In genomic region chr8:86385236-86385635, GRCm38 (mm10) we compare ENCODE assay signal across 15 mouse cellular contexts.
DNase-seq lines count a peak whose midpoint lies in the region; ATAC-seq lines count a peak whose summit lies in the region.
"Had no signal": no experiment of that assay in that cellular context is flagged by ENCODE, and none has a peak within 500 bp of the region (broad histone marks: within the 10 kb centered on the region; RNA-seq: fewer than 3 reads in every experiment).

No protein-coding gene starts in this region.

- DNase-seq in forebrain, embryonic 10.5 days (ENCODE audit: extremely low spot score, low spot score): no peak
- DNase-seq in right cerebral cortex, postnatal 4 days: peak; percentile 28
- no peak for DNase-seq in right cerebral cortex, adult 18-20 months
- no peak for DNase-seq in gastrocnemius, adult 8-10 months (ENCODE audit: low spot score in 2 of 2)
- no peak for DNase-seq in urinary bladder, adult 2 months (ENCODE audit: low spot score)
- DNase-seq: adrenal gland, adult 8-10 months; kidney, postnatal 25 days; layer of hippocampus, postnatal 36 days; thymus, postnatal 25 days had no signal

- H3K4me3 ChIP-seq in forebrain, embryonic 12.5 days (replicated peaks): no peak overlapping the region
- H3K4me3 ChIP-seq in forebrain, embryonic 10.5 days: no peak overlapping the region
- H3K4me3 ChIP-seq in midbrain, embryonic 12.5 days: no peak overlapping the region
- H3K4me3 ChIP-seq: limb, embryonic 13.5 days; stomach, embryonic 15.5 days had no signal

- ATAC-seq in forebrain, embryonic 12.5 days (ENCODE audit: low FRiP score): peak; percentile 51; the same call in 1 of the 2 replicates
- ATAC-seq in midbrain, embryonic 12.5 days (ENCODE audit: low FRiP score, low read depth): peak; percentile 64
- no peak for ATAC-seq in granulocyte monocyte progenitor cell, adult 5-6 weeks (replicated peaks; ENCODE audit: poor library complexity, severe bottlenecking)
- ATAC-seq: intestine, embryonic 16.5 days had no signal

- no peak overlapping the region for H3K4me2 ChIP-seq in forebrain, embryonic 12.5 days
- H3K4me2 ChIP-seq in midbrain, embryonic 12.5 days (replicated peaks): no peak overlapping the region
- H3K4me2 ChIP-seq: limb, embryonic 13.5 days; stomach, embryonic 15.5 days had no signal

- H3K4me1 ChIP-seq in forebrain, embryonic 12.5 days: peaks cover 31% of the 10 kb centered on the region
- H3K4me1 ChIP-seq in forebrain, embryonic 10.5 days: peaks cover 27% of the 10 kb centered on the region
- peaks cover 33% of the 10 kb centered on the region for H3K4me1 ChIP-seq in midbrain, embryonic 12.5 days
- H3K4me1 ChIP-seq: stomach, embryonic 15.5 days had no signal

- no peak overlapping the region for H3K9ac ChIP-seq in forebrain, embryonic 12.5 days
- no peak overlapping the region for H3K9ac ChIP-seq in midbrain, embryonic 12.5 days (replicated peaks)
- H3K9ac ChIP-seq: limb, embryonic 13.5 days; stomach, embryonic 15.5 days had no signal

- no peaks in the 10 kb centered on the region for H3K9me3 ChIP-seq in forebrain, embryonic 12.5 days
- H3K9me3 ChIP-seq in forebrain, embryonic 10.5 days: no peaks in the 10 kb centered on the region
- no peaks in the 10 kb centered on the region for H3K9me3 ChIP-seq in midbrain, embryonic 12.5 days
- H3K9me3 ChIP-seq: limb, embryonic 13.5 days; stomach, embryonic 15.5 days had no signal

- H3K36me3 ChIP-seq in forebrain, embryonic 12.5 days (replicated peaks): no peaks in the 10 kb centered on the region
- no peaks in the 10 kb centered on the region for H3K36me3 ChIP-seq in forebrain, embryonic 10.5 days (replicated peaks)
- H3K36me3 ChIP-seq in midbrain, embryonic 12.5 days: no peaks in the 10 kb centered on the region
- H3K36me3 ChIP-seq: limb, embryonic 13.5 days; stomach, embryonic 15.5 days had no signal

- peaks cover 30% of the 10 kb centered on the region for H3K27me3 ChIP-seq in forebrain, embryonic 12.5 days
- peaks cover 17% of the 10 kb centered on the region for H3K27me3 ChIP-seq in forebrain, embryonic 10.5 days (ENCODE audit: poor library complexity, severe bottlenecking)
- peaks cover 33% of the 10 kb centered on the region for H3K27me3 ChIP-seq in midbrain, embryonic 12.5 days
- H3K27me3 ChIP-seq: limb, embryonic 13.5 days; stomach, embryonic 15.5 days had no signal

- 27% methylated on average over 7 of the region's 7 CpGs for WGBS in forebrain, embryonic 12.5 days
- 74% methylated on average over 7 of the region's 7 CpGs for WGBS in forebrain, embryonic 10.5 days
- WGBS in midbrain, embryonic 12.5 days: 45% methylated on average over 7 of the region's 7 CpGs

- no peak overlapping the region for H3K27ac ChIP-seq in forebrain, embryonic 12.5 days
- no peak overlapping the region for H3K27ac ChIP-seq in forebrain, embryonic 10.5 days
- no peak overlapping the region; the same call in 1 of the 2 replicates for H3K27ac ChIP-seq in midbrain, embryonic 12.5 days (replicated peaks)
- H3K27ac ChIP-seq: limb, embryonic 13.5 days; stomach, embryonic 15.5 days had no signal
